Mouse (Mus musculus) layer of hippocampus, adult 6 months (tissue): ENCODE measurements around the gene Rap1a. TPM values are rescaled to one million over a fixed set of nuclear protein-coding genes. Genes with fewer than 3 reads are reported as not detected.

ENCODE experiments used
- long read RNA-seq, 2 experiments: library from polyadenylated mRNA; unstranded; transcript quantifications; one replicate each; pipeline ENCODE4 v2.0.0; 2019 to 2020
- polyA plus RNA-seq: library from polyadenylated mRNA; unstranded; fragments of <200 nt; fragmentation: Nextera tagmentation; gene quantifications from 2 replicates; pipeline ENCODE4 v1.2.3, GENCODE M21; 2021

The Rap1a gene
- polyA plus RNA-seq: 38.7 and 40.4 TPM in 2 replicates
- long read RNA-seq, experiment 1, transcript Rap1a-201 (8 exons, 2,407 nt): major isoform, 59 of 67 reads
- long read RNA-seq, experiment 1, partial matches to known transcripts: 4 of 67 reads
- long read RNA-seq, experiment 1, other reads (novel, unspliced or antisense): 4 of 67 reads
- long read RNA-seq, experiment 2, transcript Rap1a-201 (8 exons, 2,407 nt): major isoform, 210 of 228 reads
- long read RNA-seq, experiment 2, partial matches to known transcripts: 3 of 228 reads
- long read RNA-seq, experiment 2, other reads (novel, unspliced or antisense): 15 of 228 reads

GRCm38 (mm10) chr3:105801191-105802166, at the start of gene Rap1a:
Gene Rap1a, minus strand, starts transcription at chr3:105801336.

GRCm38 (mm10) chr3:105704031-105705008, 96.8 kb downstream of the Rap1a start, which contains the start of gene Inka2:
Gene Inka2, plus strand, starts transcription at chr3:105704599.

GRCm38 (mm10) chr3:105687324-105688060, 113.6 kb downstream of the Rap1a start, which contains the start of gene Ddx20:
Gene Ddx20, minus strand, starts transcription at chr3:105687574.

Other genes starting within 250 kb of the Rap1a start
- gene Ddx20, start 113.8 kb downstream of the Rap1a start, polyA plus RNA-seq: 8.2 and 8.3 TPM in 2 replicates
- 8.1 and 9.7 TPM in 2 replicates for gene Inka2, start 96.7 kb downstream of the Rap1a start, polyA plus RNA-seq
- 0.21 and 0.35 TPM in 2 replicates for gene Adora3, start 69.5 kb upstream of the Rap1a start, polyA plus RNA-seq
- 0.59 and 0.72 TPM in 2 replicates for gene Tmigd3, start 69.6 kb upstream of the Rap1a start, polyA plus RNA-seq
- 0.59 TPM in 2 replicates for gene I830077J02Rik, start 131.3 kb upstream of the Rap1a start, polyA plus RNA-seq
- 31.0 and 35.2 TPM in 2 replicates for gene Wdr77, start 158.0 kb upstream of the Rap1a start, polyA plus RNA-seq
- gene Atp5f1, start 158.8 kb upstream of the Rap1a start, polyA plus RNA-seq: 550 and 572 TPM in 2 replicates
- not detected in 2 replicates for gene Ovgp1, start 172.4 kb upstream of the Rap1a start, polyA plus RNA-seq
- gene Pifo, start 213.3 kb upstream of the Rap1a start, polyA plus RNA-seq: 3.3 and 10.9 TPM in 2 replicates
- 0.33 TPM in 1 of 2 replicates, not detected in the other for gene Chil5, start 231.5 kb upstream of the Rap1a start, polyA plus RNA-seq